9 mouse cellular contexts compared by ENCODE assay signal in genomic region chr10:80665459-80665858, GRCm38 (mm10). TPM values are rescaled to one million over a fixed set of nuclear protein-coding genes. Genes with fewer than 3 reads are reported as not detected.
DNase-seq lines count a peak whose midpoint lies in the region; ATAC-seq and TF ChIP-seq lines count a peak whose summit lies in the region.
"Had no signal": no experiment of that assay in that cellular context is flagged by ENCODE, and none has a peak within 500 bp of the region (broad histone marks: within the 10 kb centered on the region; RNA-seq: fewer than 3 reads in every experiment).

No protein-coding gene starts in this region.

- no peak for ATAC-seq in embryonic facial prominence, embryonic 13.5 days (ENCODE audit: insufficient number of reproducible peaks, insufficient read depth, low FRiP score, low TSS enrichment, low read depth)
- no peak for ATAC-seq in intestine, embryonic 15.5 days
- ATAC-seq in lung, embryonic 16.5 days (ENCODE audit: low read depth) = no peak
- ATAC-seq: activated CD4-positive, CD25-positive, alpha-beta regulatory T cell, adult 4 months had no signal

- peak overlapping the region; percentile 49; the same call in 1 of the 2 replicates for H3K4me2 ChIP-seq in embryonic facial prominence, embryonic 13.5 days
- no peak overlapping the region for H3K4me2 ChIP-seq in intestine, embryonic 15.5 days (replicated peaks)
- H3K4me2 ChIP-seq in lung, embryonic 16.5 days (ENCODE audit: low read depth, low read length) = no peak overlapping the region

- 24% methylated on average over 4 of the region's 4 CpGs for WGBS in kidney, adult 2 months
- 56% methylated on average over 4 of the region's 4 CpGs for WGBS in embryonic facial prominence, embryonic 13.5 days
- 67% methylated on average over 4 of the region's 4 CpGs for WGBS in intestine, embryonic 15.5 days
- WGBS in lung, embryonic 16.5 days = 42% methylated on average over 4 of the region's 4 CpGs

- no peak overlapping the region for H3K4me3 ChIP-seq in kidney, adult 2 months (ENCODE audit: insufficient read depth, low read depth, low read length)
- 0 out of 2 replicates have a peak overlapping the region, but pooled peaks have one; percentile 23 for H3K4me3 ChIP-seq in embryonic facial prominence, embryonic 13.5 days
- no peak overlapping the region for H3K4me3 ChIP-seq in intestine, embryonic 15.5 days (replicated peaks)
- no peak overlapping the region for H3K4me3 ChIP-seq in lung, embryonic 16.5 days (ENCODE audit: low read length)

- H3K9me3 ChIP-seq in embryonic facial prominence, embryonic 13.5 days = no peaks in the 10 kb centered on the region
- no peaks in the 10 kb centered on the region for H3K9me3 ChIP-seq in intestine, embryonic 15.5 days
- H3K9me3 ChIP-seq in lung, embryonic 16.5 days (ENCODE audit: control insufficient read depth, low read length) = no peaks in the 10 kb centered on the region

- H3K27me3 ChIP-seq in kidney, adult 2 months (replicated peaks; ENCODE audit: control insufficient read depth, insufficient read depth, low read length) = no peaks in the 10 kb centered on the region
- H3K27me3 ChIP-seq in embryonic facial prominence, embryonic 13.5 days = no peaks in the 10 kb centered on the region
- no peaks in the 10 kb centered on the region for H3K27me3 ChIP-seq in intestine, embryonic 15.5 days (replicated peaks)
- no peaks in the 10 kb centered on the region for H3K27me3 ChIP-seq in lung, embryonic 16.5 days (ENCODE audit: control insufficient read depth, insufficient read depth, low read depth, low read length)

- H3K27ac ChIP-seq in kidney, adult 2 months (ENCODE audit: insufficient read depth, low read depth, low read length) = peak overlapping the region; percentile 90
- H3K27ac ChIP-seq in embryonic facial prominence, embryonic 13.5 days = peak overlapping the region; percentile 87
- H3K27ac ChIP-seq in intestine, embryonic 15.5 days = 0 out of 2 replicates have a peak overlapping the region, but pooled peaks have one; percentile 82
- H3K27ac ChIP-seq in lung, embryonic 16.5 days (ENCODE audit: low read length) = peak overlapping the region; percentile 92

- TF ChIP-seq POLR2A in kidney, adult 2 months (IDR thresholded peaks at IDR 0.05; ENCODE audit: low read depth, low read length) = no peak

- H3K4me1 ChIP-seq in kidney, adult 2 months (ENCODE audit: control insufficient read depth, insufficient read depth, low read length) = peaks cover 61% of the 10 kb centered on the region
- H3K4me1 ChIP-seq in embryonic facial prominence, embryonic 13.5 days = peaks cover 31% of the 10 kb centered on the region
- H3K4me1 ChIP-seq in intestine, embryonic 15.5 days (replicated peaks) = peaks cover 30% of the 10 kb centered on the region
- H3K4me1 ChIP-seq in lung, embryonic 16.5 days (replicated peaks; ENCODE audit: control insufficient read depth, insufficient read depth, low read length) = peaks cover 37% of the 10 kb centered on the region

- H3K36me3 ChIP-seq in kidney, adult 2 months (ENCODE audit: control insufficient read depth, insufficient read depth, low read length) = peaks cover 12% of the 10 kb centered on the region
- H3K36me3 ChIP-seq in embryonic facial prominence, embryonic 13.5 days = peaks cover 51% of the 10 kb centered on the region
- H3K36me3 ChIP-seq in intestine, embryonic 15.5 days = peaks cover 38% of the 10 kb centered on the region
- H3K36me3 ChIP-seq in lung, embryonic 16.5 days (ENCODE audit: control insufficient read depth, insufficient read depth, low read length) = peaks cover 35% of the 10 kb centered on the region

- DNase-seq in kidney, adult 2 months = no peak
- no peak for DNase-seq in kidney, adult 9 months
- no peak for DNase-seq in thymus, postnatal 25 days
- no peak for DNase-seq in thymus, postnatal 36 days
- DNase-seq in left cerebral cortex, adult 11 months (ENCODE audit: low spot score) = no peak

- H3K9ac ChIP-seq in embryonic facial prominence, embryonic 13.5 days = no peak overlapping the region
- no peak overlapping the region for H3K9ac ChIP-seq in intestine, embryonic 15.5 days
- peak overlapping the region; percentile 38; the same call in 1 of the 2 replicates for H3K9ac ChIP-seq in lung, embryonic 16.5 days (ENCODE audit: low read length)

- no peak for TF ChIP-seq CTCF in kidney, adult 2 months (conservative IDR thresholded peaks at IDR 0.05; ENCODE audit: insufficient read depth, insufficient read length, low read depth, low read length)

RNA-seq across cellular contexts. Expression of gene Btbd2, which starts 8.6 kb away (rescaled TPM):
- polyA plus RNA-seq in kidney, adult 2 months (2012; rRNA removed) = 77.7 and 80.7 TPM in 2 replicates
- polyA plus RNA-seq in embryonic facial prominence, embryonic 13.5 days (2015; fragmentation: Nextera tagmentation; extraction: Ambion mirVana) = 76.8 and 82.4 TPM in 2 replicates
- polyA plus RNA-seq in intestine, embryonic 15.5 days (2015; fragmentation: Nextera tagmentation; extraction: Ambion mirVana) = 54.9 and 62.4 TPM in 2 replicates
- polyA plus RNA-seq in lung, embryonic 16.5 days (2015; fragmentation: Nextera tagmentation; extraction: Ambion mirVana) = 15.3 and 33.2 TPM in 2 replicates

RNA-seq across cellular contexts. Expression of gene Mknk2, which starts 12.5 kb away (rescaled TPM):
- 163 and 210 TPM in 2 replicates for polyA plus RNA-seq in kidney, adult 2 months (2012; rRNA removed)
- polyA plus RNA-seq in embryonic facial prominence, embryonic 13.5 days (2015; fragmentation: Nextera tagmentation; extraction: Ambion mirVana) = 78.3 and 86.3 TPM in 2 replicates
- polyA plus RNA-seq in intestine, embryonic 15.5 days (2015; fragmentation: Nextera tagmentation; extraction: Ambion mirVana) = 68.8 and 73.0 TPM in 2 replicates
- 66.3 and 82.1 TPM in 2 replicates for polyA plus RNA-seq in lung, embryonic 16.5 days (2015; fragmentation: Nextera tagmentation; extraction: Ambion mirVana)

RNA-seq across cellular contexts. Expression of gene Mob3a, which starts 36.3 kb away (rescaled TPM):
- 14.3 and 19.5 TPM in 2 replicates for polyA plus RNA-seq in kidney, adult 2 months (2012; rRNA removed)
- 45.8 and 46.3 TPM in 2 replicates for polyA plus RNA-seq in embryonic facial prominence, embryonic 13.5 days (2015; fragmentation: Nextera tagmentation; extraction: Ambion mirVana)
- 40.4 and 43.0 TPM in 2 replicates for polyA plus RNA-seq in intestine, embryonic 15.5 days (2015; fragmentation: Nextera tagmentation; extraction: Ambion mirVana)
- polyA plus RNA-seq in lung, embryonic 16.5 days (2015; fragmentation: Nextera tagmentation; extraction: Ambion mirVana) = 42.3 and 45.7 TPM in 2 replicates

RNA-seq across cellular contexts. Expression of gene Izumo4, which starts 36.5 kb away (rescaled TPM):
- 36.8 and 39.5 TPM in 2 replicates for polyA plus RNA-seq in kidney, adult 2 months (2012; rRNA removed)
- 24.0 and 29.2 TPM in 2 replicates for polyA plus RNA-seq in embryonic facial prominence, embryonic 13.5 days (2015; fragmentation: Nextera tagmentation; extraction: Ambion mirVana)
- polyA plus RNA-seq in intestine, embryonic 15.5 days (2015; fragmentation: Nextera tagmentation; extraction: Ambion mirVana) = 22.3 and 26.5 TPM in 2 replicates
- polyA plus RNA-seq in lung, embryonic 16.5 days (2015; fragmentation: Nextera tagmentation; extraction: Ambion mirVana) = 23.6 and 26.8 TPM in 2 replicates

RNA-seq across cellular contexts. Expression of gene Csnk1g2, which starts 42.8 kb away (rescaled TPM):
- polyA plus RNA-seq in kidney, adult 2 months (2012; rRNA removed) = 166 and 193 TPM in 2 replicates
- polyA plus RNA-seq in embryonic facial prominence, embryonic 13.5 days (2015; fragmentation: Nextera tagmentation; extraction: Ambion mirVana) = 131 and 169 TPM in 2 replicates
- 134 and 152 TPM in 2 replicates for polyA plus RNA-seq in intestine, embryonic 15.5 days (2015; fragmentation: Nextera tagmentation; extraction: Ambion mirVana)
- 20.6 and 38.4 TPM in 2 replicates for polyA plus RNA-seq in lung, embryonic 16.5 days (2015; fragmentation: Nextera tagmentation; extraction: Ambion mirVana)
